Mouse (Mus musculus): ENCODE measurements around the gene Sirt2. TPM values are rescaled to one million over a fixed set of nuclear protein-coding genes. Genes with fewer than 3 reads are reported as not detected.

Sirt2 gene
- polyA plus RNA-seq (2012) = 17.4 and 17.6 TPM in 2 replicates

DNA sequence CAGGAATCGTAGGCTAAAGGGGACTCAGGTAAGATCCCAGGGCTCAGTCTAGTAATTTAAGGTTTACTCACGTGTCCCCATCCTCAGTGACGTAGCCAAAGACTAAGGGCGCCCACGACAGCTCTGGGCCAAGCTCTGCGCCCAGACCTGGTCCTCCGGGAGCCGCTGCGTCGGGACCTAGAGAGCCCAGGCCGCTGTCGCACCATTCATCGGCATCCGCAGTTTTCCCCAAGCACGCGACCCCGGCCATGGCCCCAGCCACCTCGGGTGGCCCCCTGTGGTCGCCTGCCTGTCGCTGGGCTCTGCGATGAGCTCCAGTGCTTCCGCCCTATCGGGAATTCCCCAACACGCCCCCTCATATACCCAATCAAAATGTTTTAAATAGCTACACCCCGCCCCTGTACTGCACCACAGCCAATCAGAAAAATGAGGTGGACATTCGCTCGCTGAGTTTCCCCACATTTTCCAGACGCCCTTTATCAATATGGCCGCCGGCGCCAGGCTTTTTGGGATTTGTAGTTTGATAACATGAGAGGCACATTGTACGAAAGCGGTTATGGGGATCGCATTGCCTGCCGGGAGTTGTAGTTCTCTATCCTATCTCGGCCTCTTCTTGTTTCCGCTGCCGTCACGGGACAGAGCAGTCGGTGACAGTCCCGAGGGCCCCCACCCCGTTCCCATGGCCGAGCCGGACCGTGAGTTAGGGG lies at the start of gene Sirt2:
Gene Sirt2, plus strand, starts transcription at position 563 of the 707 bp plus-strand sequence.
- Histone ChIP-seq H3K27me3 (ENCODE audit: control insufficient read depth) (no peaks in the 10 kb centered on the region), H3K9me3 (ENCODE audit: control insufficient read depth, low read length) (no peaks in the 10 kb centered on the region), H3K36me3 (ENCODE audit: control insufficient read depth) (peaks cover 18% of the 10 kb centered on the region), H3K4me3 (replicated peaks) (peak within 1 kb of the TSS; percentile 81), H3K4me1 (ENCODE audit: control insufficient read depth) (peaks cover 62% of the 10 kb centered on the region)
- TF ChIP-seq GATA1 (IDR thresholded peaks at IDR 0.05; ENCODE audit: low read length) (peak; percentile 15; the same call in 1 of the 2 replicates), TAL1 (IDR thresholded peaks at IDR 0.05; ENCODE audit: low read length) (no peak)

DNA sequence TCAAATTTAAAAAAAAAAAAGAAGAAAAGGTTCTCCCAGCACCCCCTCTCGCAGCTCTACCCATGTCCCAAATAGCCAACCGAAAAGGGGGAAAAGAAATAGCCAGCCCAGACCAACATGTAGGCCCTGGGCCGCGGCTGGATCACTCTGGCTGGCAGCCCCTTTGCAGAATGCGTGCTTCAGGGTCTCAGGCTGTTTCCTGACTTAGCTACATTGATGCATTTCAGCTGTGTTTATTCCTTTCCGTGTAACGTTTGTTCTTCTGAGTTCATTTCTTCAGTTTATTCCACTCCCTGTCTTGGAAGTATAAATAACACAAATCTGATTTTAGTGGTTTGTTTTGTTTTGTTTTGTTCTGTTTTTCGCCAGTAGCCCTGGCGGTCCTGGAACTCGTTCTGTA lies 48.8 kb upstream of the Sirt2 start:
- Histone ChIP-seq H3K27me3 (ENCODE audit: control insufficient read depth) (peaks cover 17% of the 10 kb centered on the region), H3K9me3 (ENCODE audit: control insufficient read depth, low read length) (no peaks in the 10 kb centered on the region), H3K36me3 (ENCODE audit: control insufficient read depth) (no peaks in the 10 kb centered on the region), H3K4me3 (replicated peaks) (no peak overlapping the region), H3K4me1 (ENCODE audit: control insufficient read depth) (peaks cover 3% of the 10 kb centered on the region; the same call in 1 of the 2 replicates)
- TF ChIP-seq GATA1 (IDR thresholded peaks at IDR 0.05; ENCODE audit: low read length) (no peak), TAL1 (IDR thresholded peaks at IDR 0.05; ENCODE audit: low read length) (no peak)

GRCm38 (mm10) chr7:28719159-28719558 lies 47.4 kb upstream of the Sirt2 start:
- Histone ChIP-seq H3K4me1 (ENCODE audit: control insufficient read depth) (peaks cover 3% of the 10 kb centered on the region; the same call in 1 of the 2 replicates), H3K27me3 (ENCODE audit: control insufficient read depth) (peaks cover 17% of the 10 kb centered on the region), H3K9me3 (ENCODE audit: control insufficient read depth, low read length) (no peaks in the 10 kb centered on the region), H3K4me3 (replicated peaks) (no peak overlapping the region), H3K36me3 (ENCODE audit: control insufficient read depth) (no peaks in the 10 kb centered on the region)
- TF ChIP-seq GATA1 (IDR thresholded peaks at IDR 0.05; ENCODE audit: low read length) (no peak), TAL1 (IDR thresholded peaks at IDR 0.05; ENCODE audit: low read length) (no peak)

GRCm38 (mm10) chr7:28719650-28720049 lies 46.9 kb upstream of the Sirt2 start:
- Histone ChIP-seq H3K4me1 (ENCODE audit: control insufficient read depth) (peaks cover 3% of the 10 kb centered on the region; the same call in 1 of the 2 replicates), H3K36me3 (ENCODE audit: control insufficient read depth) (no peaks in the 10 kb centered on the region), H3K4me3 (replicated peaks) (no peak overlapping the region), H3K27me3 (ENCODE audit: control insufficient read depth) (peaks cover 17% of the 10 kb centered on the region), H3K9me3 (ENCODE audit: control insufficient read depth, low read length) (peaks cover 4% of the 10 kb centered on the region)
- no peak for TF ChIP-seq GATA1 (IDR thresholded peaks at IDR 0.05; ENCODE audit: low read length)
- no peak for TF ChIP-seq TAL1 (IDR thresholded peaks at IDR 0.05; ENCODE audit: low read length)

DNA sequence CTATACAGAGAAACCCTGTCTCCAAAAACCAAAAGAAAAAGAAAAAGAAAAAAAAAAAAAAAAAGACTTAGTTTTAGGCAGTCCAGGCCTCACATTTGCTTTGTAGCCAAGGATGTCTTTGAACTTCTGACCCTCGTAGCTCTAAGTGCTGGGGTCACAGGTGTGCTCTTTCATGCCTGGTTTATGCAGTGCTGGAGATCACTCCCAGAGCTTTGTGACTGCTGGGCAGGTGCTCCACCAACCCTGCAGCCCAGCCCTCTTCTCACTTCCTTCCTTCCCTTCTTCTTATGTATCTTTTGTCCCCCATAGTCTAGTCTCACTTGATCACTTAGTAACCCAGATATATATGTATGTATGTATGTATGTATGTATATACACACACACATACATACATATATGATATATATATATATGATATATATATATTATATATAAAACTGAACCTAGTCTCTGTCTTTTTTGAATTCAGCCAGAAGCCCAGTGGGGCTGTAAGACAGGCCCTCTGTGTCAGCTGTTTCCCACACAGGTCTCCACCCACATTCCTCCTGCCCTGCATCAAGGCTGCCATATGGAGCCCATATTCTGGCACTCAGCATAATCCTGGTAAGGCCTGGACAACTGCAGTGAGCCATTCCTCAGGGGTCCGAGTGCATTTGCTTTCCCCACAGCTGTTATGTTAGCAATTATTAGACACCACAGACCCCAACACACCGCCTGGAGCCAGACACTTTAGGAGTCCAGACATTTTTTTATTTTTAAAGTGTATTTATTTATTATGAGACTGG lies 45.6 kb upstream of the Sirt2 start:
- Histone ChIP-seq H3K4me1 (ENCODE audit: control insufficient read depth) (peaks cover 3% of the 10 kb centered on the region; the same call in 1 of the 2 replicates), H3K9me3 (ENCODE audit: control insufficient read depth, low read length) (peaks cover 4% of the 10 kb centered on the region), H3K27me3 (ENCODE audit: control insufficient read depth) (peaks cover 15% of the 10 kb centered on the region), H3K36me3 (ENCODE audit: control insufficient read depth) (no peaks in the 10 kb centered on the region), H3K4me3 (replicated peaks) (no peak overlapping the region)
- TF ChIP-seq GATA1 (IDR thresholded peaks at IDR 0.05; ENCODE audit: low read length) = no peak
- no peak for TF ChIP-seq TAL1 (IDR thresholded peaks at IDR 0.05; ENCODE audit: low read length)

- H3K36me3 ChIP-seq (ENCODE audit: control insufficient read depth) = no peaks in the 10 kb centered on the region
- no peaks in the 10 kb centered on the region for H3K4me1 ChIP-seq (ENCODE audit: control insufficient read depth)
- TF ChIP-seq TAL1 (IDR thresholded peaks at IDR 0.05; ENCODE audit: low read length) (no peak), GATA1 (IDR thresholded peaks at IDR 0.05; ENCODE audit: low read length) (no peak)
- H3K27me3 ChIP-seq (ENCODE audit: control insufficient read depth) = peaks cover 4% of the 10 kb centered on the region
- H3K9me3 ChIP-seq (ENCODE audit: control insufficient read depth, low read length) = peaks cover 4% of the 10 kb centered on the region
- no peak overlapping the region for H3K4me3 ChIP-seq (replicated peaks)
Observed at GRCm38 (mm10) chr7:28722079-28722478, 44.5 kb upstream of the Sirt2 start.

DNA sequence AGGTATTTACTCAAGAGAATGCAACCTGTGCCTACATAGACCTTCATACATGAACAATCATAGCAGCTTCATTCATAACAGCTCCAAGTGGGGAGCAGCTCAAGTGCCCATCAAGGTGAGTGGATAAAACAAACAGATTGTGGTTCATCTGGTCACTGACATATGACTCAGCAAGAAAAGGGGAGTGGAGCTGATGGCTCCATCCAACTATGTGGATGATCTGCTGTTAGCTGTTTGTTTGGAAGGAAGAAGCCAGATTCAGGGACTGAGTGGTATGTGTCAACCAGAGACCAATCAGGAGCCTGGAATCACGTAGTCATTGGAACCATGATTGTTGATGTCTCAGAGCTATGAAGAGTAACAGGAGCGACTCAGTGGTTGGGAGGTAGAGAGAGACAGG lies 41.9 kb upstream of the Sirt2 start:
- H3K4me3 ChIP-seq (replicated peaks) = no peak overlapping the region
- no peak for TF ChIP-seq TAL1 (IDR thresholded peaks at IDR 0.05; ENCODE audit: low read length)
- no peak for TF ChIP-seq GATA1 (IDR thresholded peaks at IDR 0.05; ENCODE audit: low read length)
- no peaks in the 10 kb centered on the region for H3K4me1 ChIP-seq (ENCODE audit: control insufficient read depth)
- peaks cover 4% of the 10 kb centered on the region for H3K9me3 ChIP-seq (ENCODE audit: control insufficient read depth, low read length)
- H3K36me3 ChIP-seq (ENCODE audit: control insufficient read depth) = no peaks in the 10 kb centered on the region
- H3K27me3 ChIP-seq (ENCODE audit: control insufficient read depth) = no peaks in the 10 kb centered on the region

DNA sequence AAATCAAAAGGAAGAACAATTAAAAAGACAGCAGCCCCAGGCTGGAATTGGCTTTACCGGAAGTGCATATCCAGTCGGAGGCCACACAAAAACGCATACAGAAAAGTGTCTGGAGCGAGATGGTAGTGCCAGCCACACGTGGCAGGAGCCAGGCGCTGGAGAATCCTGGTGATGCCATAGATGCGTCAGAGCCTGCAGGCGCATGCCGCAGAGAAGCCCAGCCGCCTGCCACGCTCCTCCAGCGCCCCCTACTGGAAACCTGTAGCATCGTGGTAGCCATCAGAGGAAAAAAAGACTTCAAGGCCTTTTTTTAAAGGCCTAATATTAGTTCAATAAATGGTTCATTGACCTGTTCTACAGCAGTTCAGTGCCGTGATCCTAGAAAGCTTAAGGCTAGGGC lies 39.9 kb upstream of the Sirt2 start:
- Histone ChIP-seq H3K36me3 (ENCODE audit: control insufficient read depth) (no peaks in the 10 kb centered on the region), H3K4me3 (replicated peaks) (no peak overlapping the region)
- no peak for TF ChIP-seq GATA1 (IDR thresholded peaks at IDR 0.05; ENCODE audit: low read length)
- TF ChIP-seq TAL1 (IDR thresholded peaks at IDR 0.05; ENCODE audit: low read length) = no peak

GRCm38 (mm10) chr7:28727649-28728340 lies 38.7 kb upstream of the Sirt2 start:
- no peak for TF ChIP-seq GATA1 (IDR thresholded peaks at IDR 0.05; ENCODE audit: low read length)
- no peak for TF ChIP-seq TAL1 (IDR thresholded peaks at IDR 0.05; ENCODE audit: low read length)
- Histone ChIP-seq H3K4me3 (replicated peaks) (no peak overlapping the region), H3K36me3 (ENCODE audit: control insufficient read depth) (no peaks in the 10 kb centered on the region), H3K9me3 (ENCODE audit: control insufficient read depth, low read length) (peaks cover 13% of the 10 kb centered on the region), H3K27me3 (ENCODE audit: control insufficient read depth) (peaks cover 19% of the 10 kb centered on the region), H3K4me1 (ENCODE audit: control insufficient read depth) (peaks cover 9% of the 10 kb centered on the region)

More for the DNA sequence above, 39.9 kb upstream of the Sirt2 start:
- H3K27me3 ChIP-seq (ENCODE audit: control insufficient read depth) = peaks cover 7% of the 10 kb centered on the region
- H3K9me3 ChIP-seq (ENCODE audit: control insufficient read depth, low read length) = peaks cover 13% of the 10 kb centered on the region
- H3K4me1 ChIP-seq (ENCODE audit: control insufficient read depth) = no peaks in the 10 kb centered on the region

Measured in erythroblast, embryonic 14.5 days (primary cell).